Mouse (Mus musculus): ENCODE results near the gene C1qa. TPM values are rescaled to one million over a fixed set of nuclear protein-coding genes. Genes with fewer than 3 reads are reported as not detected.

The C1qa gene
- total and polyA plus RNA-seq, 3 experiments = 0.12 TPM; not detected in 2

GRCm38 (mm10) chr4:136864751-136865470 is 33.7 kb downstream of the C1qa start:
- H3K4me3 ChIP-seq (ENCODE audit: control insufficient read depth in 1 of 2, insufficient read depth in 1 of 2, low read depth in 2 of 2, low read length in 2 of 2) = no peak overlapping the region
- H3K27ac ChIP-seq (ENCODE audit: control insufficient read depth, low read depth, low read length) = no peak overlapping the region
- H3K36me3 ChIP-seq (ENCODE audit: control insufficient read depth in 1 of 2, insufficient read depth in 2 of 2, low read length in 2 of 2) = no peaks in the 10 kb centered on the region
- H3K9ac ChIP-seq (ENCODE audit: control insufficient read depth, low read depth, low read length, poor library complexity, severe bottlenecking) = no peak overlapping the region
- no peaks in the 10 kb centered on the region for H3K9me3 ChIP-seq (replicated peaks; ENCODE audit: insufficient read depth, low read length)
- H3K27me3 ChIP-seq (ENCODE audit: control insufficient read depth in 1 of 2, insufficient read depth in 2 of 2, low read length in 2 of 2) = no peaks in the 10 kb centered on the region
- H3K4me1 ChIP-seq (ENCODE audit: control insufficient read depth in 1 of 2, insufficient read depth in 2 of 2, low read length in 2 of 2) = no peaks in the 10 kb centered on the region
- no peaks in the 10 kb centered on the region for H3K79me2 ChIP-seq (ENCODE audit: control insufficient read depth, insufficient read depth, low read length, poor library complexity)
- no peak for DNase-seq (ENCODE audit: low read depth, low spot score)
- TF ChIP-seq E2F4 (IDR thresholded peaks at IDR 0.05; ENCODE audit: borderline replicate concordance, low read depth, low read length) = no peak
- TF ChIP-seq ZNF384 (IDR thresholded peaks at IDR 0.05; ENCODE audit: low read depth, low read length) = no peak
- TF ChIP-seq CHD2 (IDR thresholded peaks at IDR 0.05; ENCODE audit: low read length) = no peak
- TF ChIP-seq USF1 (IDR thresholded peaks at IDR 0.05; ENCODE audit: low read depth, low read length) = no peak
- TF ChIP-seq MYB (IDR thresholded peaks at IDR 0.05; ENCODE audit: low read depth, low read length) = no peak
- TF ChIP-seq TAL1 (IDR thresholded peaks at IDR 0.05; ENCODE audit: low read length) = no peak
- TF ChIP-seq ZC3H11A (IDR thresholded peaks at IDR 0.05; ENCODE audit: low read depth, low read length) = no peak
- no peak for TF ChIP-seq MAX (IDR thresholded peaks at IDR 0.05; ENCODE audit: low read length)
- no peak for TF ChIP-seq ZKSCAN1 (IDR thresholded peaks at IDR 0.05; ENCODE audit: low read depth, low read length)

- no peaks in the 10 kb centered on the region for H3K36me3 ChIP-seq (ENCODE audit: control insufficient read depth in 1 of 2, insufficient read depth in 2 of 2, low read length in 2 of 2)
- no peaks in the 10 kb centered on the region for H3K9me3 ChIP-seq (replicated peaks; ENCODE audit: insufficient read depth, low read length)
- H3K4me3 ChIP-seq (ENCODE audit: control insufficient read depth in 1 of 2, insufficient read depth in 1 of 2, low read depth in 2 of 2, low read length in 2 of 2) = no peak overlapping the region
- no peak for DNase-seq (ENCODE audit: low read depth, low spot score)
- no peaks in the 10 kb centered on the region for H3K27me3 ChIP-seq (ENCODE audit: control insufficient read depth in 1 of 2, insufficient read depth in 2 of 2, low read length in 2 of 2)
- H3K27ac ChIP-seq (ENCODE audit: control insufficient read depth, low read depth, low read length) = no peak overlapping the region
- no peaks in the 10 kb centered on the region for H3K79me2 ChIP-seq (ENCODE audit: control insufficient read depth, insufficient read depth, low read length, poor library complexity)
- no peak for TF ChIP-seq GABPA (IDR thresholded peaks at IDR 0.05; ENCODE audit: low read depth, low read length)
- TF ChIP-seq UBTF (IDR thresholded peaks at IDR 0.05; ENCODE audit: borderline replicate concordance, insufficient read depth, low read depth, low read length) = no peak
- TF ChIP-seq ELF1 (IDR thresholded peaks at IDR 0.05; ENCODE audit: low read depth, low read length) = no peak
- TF ChIP-seq USF1 (IDR thresholded peaks at IDR 0.05; ENCODE audit: low read depth, low read length) = no peak
- TF ChIP-seq RAD21 (IDR thresholded peaks at IDR 0.05; ENCODE audit: low read depth, low read length) = no peak
- H3K9ac ChIP-seq (ENCODE audit: control insufficient read depth, low read depth, low read length, poor library complexity, severe bottlenecking) = no peak overlapping the region
- no peaks in the 10 kb centered on the region for H3K4me1 ChIP-seq (ENCODE audit: control insufficient read depth in 1 of 2, insufficient read depth in 2 of 2, low read length in 2 of 2)
Observed at GRCm38 (mm10) chr4:136863517-136863916, 35.1 kb downstream of the C1qa start.

- no peak for DNase-seq (ENCODE audit: low read depth, low spot score)
- H3K27me3 ChIP-seq (ENCODE audit: control insufficient read depth in 1 of 2, insufficient read depth in 2 of 2, low read length in 2 of 2) = no peaks in the 10 kb centered on the region
- no peak overlapping the region for H3K9ac ChIP-seq (ENCODE audit: control insufficient read depth, low read depth, low read length, poor library complexity, severe bottlenecking)
- H3K4me3 ChIP-seq (ENCODE audit: control insufficient read depth in 1 of 2, insufficient read depth in 1 of 2, low read depth in 2 of 2, low read length in 2 of 2) = no peak overlapping the region
- H3K4me1 ChIP-seq (ENCODE audit: control insufficient read depth in 1 of 2, insufficient read depth in 2 of 2, low read length in 2 of 2) = no peaks in the 10 kb centered on the region
- no peaks in the 10 kb centered on the region for H3K79me2 ChIP-seq (ENCODE audit: control insufficient read depth, insufficient read depth, low read length, poor library complexity)
- H3K36me3 ChIP-seq (ENCODE audit: control insufficient read depth in 1 of 2, insufficient read depth in 2 of 2, low read length in 2 of 2) = no peaks in the 10 kb centered on the region
- TF ChIP-seq POLR2A (IDR thresholded peaks at IDR 0.05; ENCODE audit: control insufficient read depth in 1 of 2, insufficient read depth in 1 of 2, low read depth in 1 of 2, low read length in 2 of 2, poor library complexity in 1 of 2) = no peak
- TF ChIP-seq TBP (IDR thresholded peaks at IDR 0.05; ENCODE audit: low read depth, low read length) = no peak
- no peak for TF ChIP-seq ZKSCAN1 (IDR thresholded peaks at IDR 0.05; ENCODE audit: low read depth, low read length)
- TF ChIP-seq RCOR1 (IDR thresholded peaks at IDR 0.05; ENCODE audit: low read depth, low read length) = no peak
- TF ChIP-seq MAX (IDR thresholded peaks at IDR 0.05; ENCODE audit: low read length) = no peak
- H3K9me3 ChIP-seq (replicated peaks; ENCODE audit: insufficient read depth, low read length) = no peaks in the 10 kb centered on the region
- H3K27ac ChIP-seq (ENCODE audit: control insufficient read depth, low read depth, low read length) = no peak overlapping the region
Observed at GRCm38 (mm10) chr4:136862411-136862810, 36.2 kb downstream of the C1qa start.

All from MEL (cell line).